Mouse (Mus musculus) adrenal gland (tissue): ENCODE results near the gene Rnf2.
"Not testable (repeated sequence)": the region's sequence is repeated elsewhere in the genome, so short reads cannot be mapped to it uniquely, and the experiment has no call there.

Experiments used
- intact Hi-C: fragments of 180-260 bp; cut with DNase I; formaldehyde crosslinking; loops from one replicate; pipeline ENCODE4 v1.15.1; 2025

Rnf2 gene

DNA sequence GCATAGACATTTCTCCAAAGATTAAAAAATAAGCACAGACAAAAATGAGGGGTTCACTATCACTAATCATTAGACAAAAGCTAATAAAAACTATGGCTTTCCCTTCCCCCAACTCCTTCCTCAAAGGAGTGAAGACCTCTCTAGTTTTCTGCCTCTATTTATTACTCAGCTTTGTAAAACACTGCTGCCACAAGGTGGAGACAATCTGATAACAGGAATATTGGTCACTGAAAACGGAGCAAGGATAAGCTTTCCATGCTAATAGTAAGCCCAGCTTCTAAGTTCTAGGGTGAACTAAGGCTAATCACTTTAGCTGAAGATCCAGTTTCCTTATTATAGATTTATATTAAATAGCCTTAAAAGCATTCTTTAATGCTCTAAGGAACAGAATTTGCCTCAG is 8.3 kb downstream of the Rnf2 start:
- intact Hi-C loops = loop anchor here (5.0 kb wide), 1 partner anchor 215 kb away; no protein-coding TSS in a partner anchor

DNA sequence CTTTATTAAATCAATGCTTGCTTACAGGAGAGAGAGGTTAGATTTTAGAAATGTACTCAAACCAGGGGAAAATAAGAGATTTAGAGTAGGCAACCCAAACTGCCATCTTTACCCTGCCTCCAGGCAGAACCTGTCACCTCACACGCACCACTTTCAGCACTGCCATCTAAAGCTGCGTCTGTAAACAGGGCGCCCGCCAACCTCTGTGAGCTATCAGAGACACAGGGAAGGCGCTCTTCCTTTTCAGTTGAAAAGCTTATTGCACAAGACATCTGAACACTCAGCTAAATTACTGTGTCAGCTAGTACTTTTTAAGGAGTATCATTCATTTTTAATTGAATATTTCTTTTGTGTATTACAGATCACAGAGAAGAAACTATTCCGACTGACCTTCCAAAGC is 10.9 kb downstream of the Rnf2 start:
- intact Hi-C loops = loop anchor here (5.0 kb wide), 1 partner anchor 217 kb away; no protein-coding TSS in a partner anchor

GRCm38 (mm10) chr1:151484754-151485153 is 16.0 kb downstream of the Rnf2 start:
- intact Hi-C loops = loop anchor here (5.0 kb wide), 1 partner anchor 78 kb away; no protein-coding TSS in a partner anchor

DNA sequence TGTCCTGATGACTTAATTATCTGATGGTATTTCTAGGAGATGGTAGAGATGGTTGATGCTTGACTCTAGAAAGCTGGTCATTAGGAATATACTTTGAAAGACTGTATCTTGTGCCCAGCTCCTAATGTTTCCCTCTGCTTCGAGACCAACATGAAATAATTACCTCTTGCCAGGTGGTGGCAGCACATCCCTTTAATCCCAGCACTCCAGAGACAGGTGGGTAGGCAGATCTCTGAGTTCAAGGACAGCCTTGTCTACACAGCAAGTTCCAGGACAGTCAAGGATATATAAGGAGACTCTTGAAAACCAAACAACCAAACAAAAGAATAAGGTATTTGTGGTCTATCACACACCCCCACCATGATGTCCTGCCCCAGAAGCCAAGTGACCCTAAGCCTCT is 17.2 kb downstream of the Rnf2 start:
- intact Hi-C loops = loop anchor here (5.0 kb wide), 1 partner anchor 79 kb away; no protein-coding TSS in a partner anchor

- intact Hi-C loops = loop anchor here (5.0 kb wide), 1 partner anchor 80 kb away; no protein-coding TSS in a partner anchor
Measured at GRCm38 (mm10) chr1:151482497-151482896, 18.3 kb downstream of the Rnf2 start.

GRCm38 (mm10) chr1:151472386-151472785 is 28.4 kb downstream of the Rnf2 start:
- intact Hi-C loops = not testable (repeated sequence)

DNA sequence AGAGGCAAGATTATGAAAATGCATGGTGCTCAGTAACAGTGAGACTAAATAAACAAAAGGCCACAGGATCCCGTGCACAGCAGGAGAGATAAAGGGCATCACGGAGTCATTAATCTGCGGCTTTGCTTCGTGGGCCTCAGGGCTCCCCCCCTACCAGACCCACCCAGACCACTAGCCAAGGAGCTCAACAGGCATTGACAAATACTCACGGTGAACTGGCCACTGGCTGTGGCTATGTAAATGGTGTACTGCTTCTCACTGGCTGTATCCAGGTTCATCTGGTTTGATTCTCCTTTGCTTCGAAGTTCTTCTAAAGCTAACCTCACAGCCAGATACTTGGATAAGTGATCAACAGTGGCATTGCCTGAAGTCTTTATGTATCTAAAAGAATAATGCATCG is 29.3 kb downstream of the Rnf2 start:
- intact Hi-C loops = no loop called here

DNA sequence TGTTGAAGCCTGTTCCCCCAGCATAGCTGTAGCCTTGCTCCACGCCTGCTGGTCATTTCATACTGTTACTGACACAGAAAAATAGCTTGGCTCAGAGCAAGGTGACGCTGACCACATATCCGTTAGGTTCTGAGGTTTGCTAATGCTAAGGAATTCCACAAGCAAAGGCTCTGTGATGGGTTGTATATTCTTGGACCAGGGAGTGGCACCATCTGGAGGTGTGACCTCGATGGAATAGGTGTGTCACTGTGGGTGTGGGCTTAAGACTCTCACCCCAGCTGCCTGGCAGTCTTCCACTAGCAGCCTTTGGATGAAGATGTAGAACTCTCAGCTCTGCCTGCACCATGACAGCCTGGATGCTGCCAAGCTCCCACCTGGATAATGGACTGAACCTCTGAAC is 34.2 kb downstream of the Rnf2 start:
- intact Hi-C loops = no loop called here

DNA sequence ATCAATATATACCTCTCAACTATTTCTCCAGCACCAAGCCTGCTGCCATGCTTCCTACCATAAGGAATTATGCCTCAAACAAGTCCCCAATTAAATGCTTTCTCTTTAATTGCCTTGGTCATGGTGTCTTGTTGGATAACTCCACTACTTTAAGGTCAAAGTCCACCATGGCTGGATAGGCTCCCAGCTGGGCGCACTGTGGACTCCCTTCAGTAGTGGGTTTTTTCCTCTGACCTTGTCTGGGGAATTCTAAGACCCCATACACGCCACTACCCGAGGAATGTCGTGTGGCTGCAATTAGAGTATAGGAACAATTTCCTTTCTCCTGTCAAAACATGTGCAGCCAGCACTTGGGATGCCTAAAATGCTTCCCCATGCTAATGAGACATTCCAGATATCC is 35.8 kb downstream of the Rnf2 start:
- intact Hi-C loops = no loop called here

GRCm38 (mm10) chr1:151461265-151461664 is 39.5 kb downstream of the Rnf2 start:
- intact Hi-C loops = no loop called here

DNA sequence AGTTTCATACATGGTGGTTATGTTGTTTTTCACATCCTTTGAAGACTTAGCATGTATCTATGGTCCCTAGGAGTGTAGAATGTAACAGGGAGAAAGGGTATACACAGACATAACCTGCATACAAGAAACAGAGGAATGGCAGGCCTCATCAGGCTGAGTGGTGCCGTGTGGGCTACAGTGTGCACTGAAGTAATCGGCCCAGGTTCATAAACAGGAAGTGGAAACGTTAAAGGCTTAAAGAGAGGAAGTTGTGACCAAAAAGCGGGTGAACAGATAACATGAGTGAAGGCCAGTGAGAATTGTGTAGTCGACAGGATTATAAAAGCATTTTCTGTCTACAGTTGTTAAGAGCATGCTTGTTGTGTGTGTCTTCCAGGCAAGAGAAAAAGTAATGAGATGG is 43.7 kb downstream of the Rnf2 start:
- intact Hi-C loops = no loop called here

DNA sequence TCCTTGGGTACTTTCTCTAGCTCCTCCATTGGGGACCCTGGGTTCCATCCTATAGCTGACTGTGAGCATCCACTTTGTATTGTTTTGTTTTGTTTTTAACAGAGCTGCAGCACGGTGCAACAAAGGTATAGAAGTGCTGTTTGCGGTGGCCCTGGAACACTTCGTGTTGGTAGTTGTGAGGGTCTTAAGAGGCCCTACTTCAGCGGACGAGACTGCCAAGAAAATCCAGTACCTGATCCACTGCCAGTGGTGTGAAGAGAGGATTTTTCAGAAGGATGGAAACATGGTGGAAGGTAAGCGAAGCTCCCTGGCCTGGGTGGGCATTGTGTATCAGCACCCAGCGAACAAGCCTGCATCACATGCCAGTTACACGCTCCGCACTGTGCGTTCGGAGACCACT is 48.8 kb downstream of the Rnf2 start:
- intact Hi-C loops = no loop called here

DNA sequence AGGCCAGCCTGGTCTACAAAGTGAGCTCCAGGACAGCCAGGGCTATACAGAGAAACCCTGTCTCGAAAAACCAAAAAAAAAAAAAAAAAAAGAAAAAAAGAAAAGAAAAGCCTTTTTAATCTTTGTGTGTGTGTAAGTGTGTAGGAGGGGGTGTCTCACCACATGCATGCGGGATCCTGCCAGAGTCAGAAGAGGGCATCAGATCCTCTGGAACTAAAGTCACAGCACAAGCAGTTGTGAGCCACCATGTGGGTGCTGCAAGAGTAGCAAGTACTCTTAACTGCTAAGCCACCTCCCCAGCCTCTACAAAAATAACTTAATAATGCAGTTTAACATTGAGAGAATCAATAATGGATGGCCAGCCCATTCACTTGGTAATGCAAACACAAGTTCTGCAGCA is 49.9 kb downstream of the Rnf2 start:
- intact Hi-C loops = no loop called here

DNA sequence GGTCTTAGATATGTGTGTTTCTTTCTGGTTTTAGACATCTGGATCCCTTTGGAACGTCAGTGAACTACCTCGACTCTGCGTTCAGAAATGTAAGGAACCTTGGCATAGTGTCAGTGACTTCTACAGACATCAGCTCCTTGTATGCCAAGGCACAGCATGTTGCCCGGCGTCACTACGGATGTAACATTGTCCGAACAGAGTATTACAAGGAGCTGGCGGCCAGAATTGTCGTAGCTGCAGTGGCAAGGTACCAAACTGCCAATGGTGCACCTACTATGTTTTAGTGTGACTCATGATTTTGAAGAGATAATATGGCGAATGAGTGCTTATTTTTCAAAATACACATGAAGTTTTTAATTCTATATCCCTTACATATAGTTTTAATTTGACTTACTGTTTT is 50.9 kb downstream of the Rnf2 start:
- intact Hi-C loops = loop anchor here (10.0 kb wide), 1 partner anchor 325 kb away; no protein-coding TSS in a partner anchor

DNA sequence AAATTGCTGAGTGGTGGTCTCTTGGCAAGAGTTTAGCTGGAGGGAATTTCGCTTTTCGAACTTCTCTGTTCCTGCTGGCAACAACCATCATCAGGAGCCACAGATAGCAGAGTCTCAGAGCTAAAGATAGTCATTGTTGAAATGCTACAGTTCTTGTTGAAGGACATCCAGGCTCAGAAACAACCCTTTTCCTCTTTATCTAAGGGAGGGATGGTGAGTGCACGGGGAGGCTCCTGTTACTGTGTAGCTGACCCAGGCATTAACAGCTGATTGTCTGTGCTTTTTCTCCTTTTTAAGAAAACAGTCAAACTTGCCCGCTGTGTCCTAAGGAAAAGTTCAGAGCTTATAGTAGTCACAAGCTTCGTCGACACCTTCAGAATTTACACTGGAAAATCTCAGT is 65.3 kb downstream of the Rnf2 start:
- intact Hi-C loops = no loop called here

- intact Hi-C loops = no loop called here
Measured at GRCm38 (mm10) chr1:151429316-151429715, 71.4 kb downstream of the Rnf2 start.

- intact Hi-C loops = no loop called here
Measured at GRCm38 (mm10) chr1:151428263-151429221, 72.2 kb downstream of the Rnf2 start, which contains the start of the genes Swt1 and Trmt1l. Swt1 (minus strand) TSS chr1:151428455. Trmt1l (plus strand) TSS chr1:151428542.

GRCm38 (mm10) chr1:151427888-151428262 is 72.9 kb downstream of the Rnf2 start:
- intact Hi-C loops = no loop called here

DNA sequence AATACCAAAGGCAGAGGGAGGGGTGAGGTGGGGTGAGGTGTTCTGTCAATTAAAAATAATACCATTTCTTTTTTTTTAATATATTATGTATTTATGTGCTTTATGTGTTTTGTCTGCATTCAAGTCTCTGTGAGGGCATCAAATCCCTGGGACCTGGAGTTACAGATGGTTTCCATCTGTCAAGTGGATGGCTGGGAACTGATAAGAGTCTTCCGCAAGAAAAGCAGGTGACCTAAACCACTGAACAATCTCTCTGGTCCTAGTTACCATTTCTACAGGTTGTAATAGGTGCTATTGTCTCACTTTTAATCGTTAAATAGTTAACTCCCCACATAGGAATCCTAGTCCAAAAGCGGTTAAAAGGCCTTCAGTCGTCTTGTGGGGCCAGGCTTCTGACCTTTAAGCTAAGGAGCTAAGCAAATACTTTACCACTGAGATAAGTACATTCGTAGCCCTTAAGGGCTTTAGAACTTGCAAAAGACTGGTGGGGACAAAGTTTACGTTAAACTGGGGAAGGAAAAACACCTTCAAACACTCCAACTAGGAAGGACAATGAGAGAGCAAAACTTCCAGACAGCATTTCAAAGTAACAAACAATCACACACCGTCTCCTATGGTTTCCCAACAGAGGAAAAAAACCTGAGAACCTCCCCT is 73.7 kb downstream of the Rnf2 start:
- intact Hi-C loops = no loop called here

DNA sequence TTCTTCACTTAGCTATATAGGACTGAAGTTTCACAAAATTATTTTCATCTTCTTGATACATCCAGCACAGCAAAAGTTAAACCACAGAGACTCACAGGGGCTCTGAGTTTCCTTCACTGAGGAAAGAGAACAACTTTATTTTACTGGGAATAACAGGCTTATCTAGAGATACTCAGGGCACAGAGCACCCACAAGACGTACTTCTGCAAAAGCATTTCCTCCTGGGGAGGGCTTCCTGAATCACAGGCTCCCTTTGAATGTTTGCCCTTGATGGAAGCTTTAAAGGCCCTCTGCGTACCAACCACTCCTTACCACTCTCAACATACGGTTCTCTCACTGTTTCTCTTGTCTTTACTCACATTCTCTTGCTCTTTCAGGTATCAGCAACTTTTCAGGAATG is 78.6 kb downstream of the Rnf2 start:
- intact Hi-C loops = no loop called here

GRCm38 (mm10) chr1:151409827-151410226 is 90.9 kb downstream of the Rnf2 start:
- intact Hi-C loops = no loop called here
